Mouse (Mus musculus): ENCODE results near the gene Hinfp. TPM values are rescaled to one million over a fixed set of nuclear protein-coding genes. Genes with fewer than 3 reads are reported as not detected.

The Hinfp gene
- polyA plus RNA-seq, 1 experiment from 2014 or later = 12.1 TPM

Small RNA genes within 50 kb of the gene (microRNA-seq; reads per million reads assigned to microRNA genes)
- not detected for gene Gm44335

Other genes starting within 250 kb of the Hinfp start
- 73.5 and 80.7 TPM in 2 replicates for gene Usp2, start 238.7 kb downstream of the Hinfp start, polyA plus RNA-seq (2014; fragmentation: Nextera tagmentation; extraction: Ambion mirVana)
- gene Mfrp, start 203.9 kb downstream of the Hinfp start, polyA plus RNA-seq (2014; fragmentation: Nextera tagmentation; extraction: Ambion mirVana) = not detected in 2 replicates
- gene C1qtnf5, start 198.4 kb downstream of the Hinfp start, polyA plus RNA-seq (2014; fragmentation: Nextera tagmentation; extraction: Ambion mirVana) = 2.3 and 2.7 TPM in 2 replicates
- gene Gm49380, start 192.2 kb downstream of the Hinfp start, polyA plus RNA-seq (2014; fragmentation: Nextera tagmentation; extraction: Ambion mirVana) = 0.07 and 0.08 TPM in 2 replicates
- 30.4 and 32.9 TPM in 2 replicates for gene Rnf26, start 192.2 kb downstream of the Hinfp start, polyA plus RNA-seq (2014; fragmentation: Nextera tagmentation; extraction: Ambion mirVana)
- 129 and 130 TPM in 2 replicates for gene Mcam, start 171.2 kb downstream of the Hinfp start, polyA plus RNA-seq (2014; fragmentation: Nextera tagmentation; extraction: Ambion mirVana)
- gene Cbl, start 71.6 kb downstream of the Hinfp start, polyA plus RNA-seq (2014; fragmentation: Nextera tagmentation; extraction: Ambion mirVana) = 12.7 and 13.7 TPM in 2 replicates
- gene Ccdc153, start 65.0 kb downstream of the Hinfp start, polyA plus RNA-seq (2014; fragmentation: Nextera tagmentation; extraction: Ambion mirVana) = not detected in 2 replicates
- not detected in 2 replicates for gene Pdzd3, start 54.2 kb downstream of the Hinfp start, polyA plus RNA-seq (2014; fragmentation: Nextera tagmentation; extraction: Ambion mirVana)
- 7.0 and 7.3 TPM in 2 replicates for gene Nlrx1, start 37.1 kb downstream of the Hinfp start, polyA plus RNA-seq (2014; fragmentation: Nextera tagmentation; extraction: Ambion mirVana)
- 1.3 and 2.7 TPM in 2 replicates for gene Abcg4, start 17.1 kb downstream of the Hinfp start, polyA plus RNA-seq (2014; fragmentation: Nextera tagmentation; extraction: Ambion mirVana)
- gene C2cd2l, start 14.6 kb upstream of the Hinfp start, polyA plus RNA-seq (2014; fragmentation: Nextera tagmentation; extraction: Ambion mirVana) = 5.4 and 7.7 TPM in 2 replicates
- gene Dpagt1, start 20.3 kb upstream of the Hinfp start, polyA plus RNA-seq (2014; fragmentation: Nextera tagmentation; extraction: Ambion mirVana) = 34.7 and 37.8 TPM in 2 replicates
- 153 and 167 TPM in 2 replicates for gene H2afx, start 29.0 kb upstream of the Hinfp start, polyA plus RNA-seq (2014; fragmentation: Nextera tagmentation; extraction: Ambion mirVana)
- 110 and 112 TPM in 2 replicates for gene Hmbs, start 38.6 kb upstream of the Hinfp start, polyA plus RNA-seq (2014; fragmentation: Nextera tagmentation; extraction: Ambion mirVana)
- 17.8 and 21.4 TPM in 2 replicates for gene Vps11, start 56.0 kb upstream of the Hinfp start, polyA plus RNA-seq (2014; fragmentation: Nextera tagmentation; extraction: Ambion mirVana)
- 12.7 and 12.9 TPM in 2 replicates for gene Hyou1, start 73.8 kb upstream of the Hinfp start, polyA plus RNA-seq (2014; fragmentation: Nextera tagmentation; extraction: Ambion mirVana)
- 32.0 and 35.7 TPM in 2 replicates for gene Slc37a4, start 91.2 kb upstream of the Hinfp start, polyA plus RNA-seq (2014; fragmentation: Nextera tagmentation; extraction: Ambion mirVana)
- gene Rps25, start 101.5 kb upstream of the Hinfp start, polyA plus RNA-seq (2014; fragmentation: Nextera tagmentation; extraction: Ambion mirVana) = 1,406 and 1,617 TPM in 2 replicates
- 74.0 and 85.4 TPM in 2 replicates for gene Trappc4, start 101.9 kb upstream of the Hinfp start, polyA plus RNA-seq (2014; fragmentation: Nextera tagmentation; extraction: Ambion mirVana)
- 19.5 and 20.9 TPM in 2 replicates for gene Ccdc84, start 112.9 kb upstream of the Hinfp start, polyA plus RNA-seq (2014; fragmentation: Nextera tagmentation; extraction: Ambion mirVana)
- not detected in 2 replicates for gene Foxr1, start 135.5 kb upstream of the Hinfp start, polyA plus RNA-seq (2014; fragmentation: Nextera tagmentation; extraction: Ambion mirVana)
- gene Upk2, start 149.3 kb upstream of the Hinfp start, polyA plus RNA-seq (2014; fragmentation: Nextera tagmentation; extraction: Ambion mirVana) = not detected in 2 replicates
- 12.1 and 12.5 TPM in 2 replicates for gene Bcl9l, start 177.2 kb upstream of the Hinfp start, polyA plus RNA-seq (2014; fragmentation: Nextera tagmentation; extraction: Ambion mirVana)

Data from heart, embryonic 14.5 days (tissue).